Mouse (Mus musculus) olfactory bulb, adult 2 months (tissue): ENCODE results near the gene Tfcp2l1.

ENCODE experiments used
- CTCF ChIP-seq: fragments of 200-500 bp; IDR thresholded peaks from 2 replicates; pipeline ENCODE4 v1.5.1; 2012; ENCODE audit warnings: low read depth, mild to moderate bottlenecking, low read length, moderate library complexity; ENCODE audit not compliant: insufficient read depth
- POLR2A ChIP-seq: fragments of 200-500 bp; IDR thresholded peaks from 2 replicates; pipeline ENCODE4 v1.6.1; 2012; ENCODE audit warnings: mild to moderate bottlenecking, low read depth, low read length, moderate library complexity; ENCODE audit not compliant: insufficient read depth

DNA sequence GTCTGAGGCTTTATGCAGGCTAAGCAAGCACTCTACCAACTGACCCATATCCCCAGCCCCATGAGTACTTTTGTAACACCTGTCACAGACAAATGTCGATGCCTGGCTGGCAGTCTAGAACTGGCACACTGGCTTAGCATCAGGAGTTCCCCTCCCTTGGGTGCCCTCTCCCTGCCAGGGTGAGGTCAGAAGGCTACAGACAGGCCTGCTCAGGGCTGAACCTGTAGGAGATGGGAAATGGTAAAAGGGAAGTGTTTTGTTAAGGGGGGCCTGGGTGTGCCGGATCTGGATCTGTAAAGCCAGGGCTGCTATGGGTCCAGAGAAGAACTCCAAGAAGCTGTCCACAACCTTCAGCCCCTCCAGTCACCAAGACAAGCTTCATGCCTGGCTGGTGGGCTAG lies 92.0 kb downstream of the Tfcp2l1 start:
- TF ChIP-seq POLR2A (no peak), CTCF (no peak)
